Mouse (Mus musculus) retina, embryonic 14.5 days (tissue): ENCODE measurements at regions not wholly inside any gene's neighbourhood (a gene's known extent, or its start where the extent isn't known, plus 50 kb on each side); places are given as distances from the start of the nearest gene placed in this dataset.

Experiments used
- DNase-seq: peaks from one replicate; pipeline ENCODE4 v3.0.0-alpha.2; 2015; ENCODE audit warnings: low spot score

GRCm38 (mm10) chr6:10970587-10971138 lies 936.6 kb downstream of the Ndufa4 start:
- peak; percentile 65 for DNase-seq

DNA sequence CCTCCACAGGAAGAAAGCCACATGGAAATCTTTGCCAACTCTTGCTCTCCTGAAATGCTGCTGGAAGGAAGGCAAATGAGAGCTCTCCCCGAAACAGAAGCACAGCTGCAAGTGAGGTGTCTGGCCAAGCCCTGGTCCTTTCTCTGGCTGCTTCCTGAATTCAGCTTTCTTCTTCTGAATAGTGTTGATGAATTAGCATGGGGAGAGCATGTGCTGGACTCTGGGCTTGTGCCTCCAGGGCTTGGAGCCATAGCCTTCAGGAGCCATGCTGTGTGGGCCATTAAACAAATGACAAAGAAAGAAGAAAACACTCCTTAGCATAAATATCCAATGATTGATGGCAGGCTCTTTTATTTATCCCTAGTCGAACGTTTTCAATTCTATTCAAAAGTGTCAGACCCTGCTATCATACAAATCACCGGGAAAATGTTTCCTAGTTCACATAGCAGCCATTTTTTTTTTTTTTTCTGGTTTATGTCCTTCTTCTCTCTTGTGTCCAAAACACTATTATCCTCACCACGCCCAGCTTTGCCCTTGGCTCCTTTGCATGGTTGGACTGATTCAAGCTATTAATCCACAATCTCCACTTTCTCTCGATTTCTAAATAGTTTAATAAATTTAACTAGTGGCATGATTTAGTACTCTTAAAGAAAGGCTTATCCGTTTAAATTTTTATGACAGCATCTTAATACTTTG lies 937.3 kb downstream of the Ndufa4 start:
- peak; percentile 22 for DNase-seq

DNA sequence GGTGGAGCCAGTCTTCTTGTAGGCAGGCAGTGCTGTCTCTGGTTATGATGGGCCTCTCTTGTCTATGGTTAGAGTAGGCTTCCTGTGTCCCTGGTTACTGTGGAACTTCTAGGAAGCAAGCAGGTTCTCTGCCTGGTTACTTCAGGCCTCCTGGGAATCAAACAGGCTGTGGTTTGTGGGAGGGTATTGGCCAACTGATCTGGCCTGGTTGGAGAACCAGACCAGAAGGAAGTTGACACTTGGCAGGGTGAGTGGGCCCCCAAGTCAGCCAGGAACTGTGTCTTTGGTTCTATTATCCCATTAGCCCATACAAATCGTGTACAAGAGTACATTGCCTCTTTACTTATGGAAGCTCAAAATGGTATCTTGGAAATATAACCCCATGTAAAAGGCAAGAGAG lies 963.8 kb downstream of the Ndufa4 start:
- DNase-seq = no peak

DNA sequence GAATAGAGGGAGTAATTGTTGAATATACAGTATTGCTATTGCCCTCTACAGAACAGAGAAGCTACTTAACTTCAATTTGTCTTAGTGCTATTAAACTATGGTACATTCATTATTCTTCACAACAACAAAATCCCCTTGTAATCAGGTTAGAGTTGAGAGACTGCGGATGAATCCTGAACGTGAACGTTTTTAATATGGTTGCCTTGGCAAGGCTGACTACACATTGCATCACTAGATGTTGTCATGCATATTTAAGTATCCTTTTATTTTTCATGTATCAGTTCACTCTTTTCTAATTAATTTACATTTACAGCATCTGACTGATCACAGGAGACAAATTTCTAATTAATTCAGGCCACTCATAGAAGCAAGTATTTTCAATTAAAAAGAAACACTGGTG lies 965.8 kb downstream of the Ndufa4 start:
- no peak for DNase-seq
